Mouse (Mus musculus): ENCODE data around the gene Plscr2.

The Plscr2 gene

DNA sequence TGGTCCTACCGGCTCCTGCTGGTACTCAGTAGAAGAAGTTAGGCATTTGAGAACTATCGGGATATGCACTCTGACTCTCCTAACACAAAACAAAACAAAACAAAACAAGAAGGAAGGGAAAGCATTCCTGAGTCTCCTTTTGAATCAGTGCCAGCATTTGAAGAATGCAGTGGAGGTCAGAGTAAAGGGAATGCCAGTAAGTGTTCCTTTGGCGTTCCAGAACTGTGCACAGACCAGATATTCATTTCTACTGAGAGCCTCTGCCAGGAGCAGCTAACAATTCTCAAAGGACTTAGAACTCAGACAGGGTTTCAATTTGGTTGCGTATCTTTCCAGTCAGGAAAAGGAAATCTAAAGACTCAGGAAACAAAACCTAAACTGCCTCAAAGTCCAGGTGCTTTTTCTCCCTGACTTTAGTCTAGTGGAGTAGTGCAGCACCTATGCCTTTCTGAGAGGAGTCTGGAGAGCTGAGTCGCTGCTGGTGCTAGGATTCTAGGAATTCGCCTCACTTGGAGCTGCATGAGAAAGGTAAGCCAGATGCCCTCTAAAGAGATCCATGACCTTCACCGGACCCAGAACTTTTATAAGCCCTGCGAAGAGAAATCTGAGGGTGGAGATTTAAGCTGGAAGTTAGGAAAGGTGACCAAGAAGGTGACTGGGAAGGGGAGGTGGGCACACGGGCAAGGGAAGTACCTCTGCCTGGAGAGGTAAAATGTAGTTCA, at the start of gene Plscr2:
Plscr2 (plus strand) TSS at position 117 of the 722 bp plus-strand sequence.
- no peak for DNase-seq (ENCODE audit: low read depth)

DNA sequence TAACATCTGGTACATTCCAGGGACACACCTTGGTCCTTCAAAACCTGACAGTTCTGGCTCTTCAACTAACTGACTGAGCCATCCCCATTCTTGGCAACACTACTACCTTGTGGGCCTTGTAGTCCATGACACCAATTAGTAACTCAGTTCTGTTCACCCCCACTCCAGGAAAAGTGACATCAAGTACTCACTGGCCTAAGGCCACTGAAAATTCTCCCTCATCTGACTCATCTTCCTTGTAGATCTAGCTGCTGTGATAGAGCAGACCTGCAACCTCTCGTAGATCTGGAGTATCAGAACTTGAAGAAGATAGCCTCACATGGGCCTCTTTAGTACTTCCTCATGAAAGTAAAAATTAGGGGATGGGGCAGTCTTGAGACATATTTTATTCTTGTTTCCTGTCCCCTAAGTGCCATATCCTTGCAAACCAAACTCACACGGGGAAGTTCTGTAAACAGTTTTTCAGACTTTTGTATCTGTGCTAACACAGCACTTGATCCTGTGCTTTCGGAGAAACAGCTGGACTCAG, 49.2 kb upstream of the Plscr2 start:
- DNase-seq (ENCODE audit: low read depth): peak; percentile 78

DNA sequence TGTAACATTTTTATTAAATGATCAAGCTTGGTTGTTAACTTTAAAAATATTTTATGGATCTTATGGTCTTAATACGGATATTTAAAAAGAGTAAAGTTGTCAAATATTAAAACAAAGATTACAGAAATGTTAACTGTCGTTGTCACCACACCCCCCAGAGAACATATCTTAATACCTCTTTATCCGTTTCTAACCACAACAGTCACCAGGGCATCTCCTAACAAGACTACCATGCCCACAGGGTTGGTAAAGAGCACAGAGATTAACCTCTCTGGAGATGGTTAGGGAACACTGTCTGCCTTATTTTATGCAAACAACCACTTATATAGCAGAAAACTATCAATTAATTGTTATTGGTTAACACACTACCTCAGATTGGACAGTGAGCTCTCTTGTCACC, 48.6 kb upstream of the Plscr2 start:
- no peak for DNase-seq (ENCODE audit: low read depth)

DNA sequence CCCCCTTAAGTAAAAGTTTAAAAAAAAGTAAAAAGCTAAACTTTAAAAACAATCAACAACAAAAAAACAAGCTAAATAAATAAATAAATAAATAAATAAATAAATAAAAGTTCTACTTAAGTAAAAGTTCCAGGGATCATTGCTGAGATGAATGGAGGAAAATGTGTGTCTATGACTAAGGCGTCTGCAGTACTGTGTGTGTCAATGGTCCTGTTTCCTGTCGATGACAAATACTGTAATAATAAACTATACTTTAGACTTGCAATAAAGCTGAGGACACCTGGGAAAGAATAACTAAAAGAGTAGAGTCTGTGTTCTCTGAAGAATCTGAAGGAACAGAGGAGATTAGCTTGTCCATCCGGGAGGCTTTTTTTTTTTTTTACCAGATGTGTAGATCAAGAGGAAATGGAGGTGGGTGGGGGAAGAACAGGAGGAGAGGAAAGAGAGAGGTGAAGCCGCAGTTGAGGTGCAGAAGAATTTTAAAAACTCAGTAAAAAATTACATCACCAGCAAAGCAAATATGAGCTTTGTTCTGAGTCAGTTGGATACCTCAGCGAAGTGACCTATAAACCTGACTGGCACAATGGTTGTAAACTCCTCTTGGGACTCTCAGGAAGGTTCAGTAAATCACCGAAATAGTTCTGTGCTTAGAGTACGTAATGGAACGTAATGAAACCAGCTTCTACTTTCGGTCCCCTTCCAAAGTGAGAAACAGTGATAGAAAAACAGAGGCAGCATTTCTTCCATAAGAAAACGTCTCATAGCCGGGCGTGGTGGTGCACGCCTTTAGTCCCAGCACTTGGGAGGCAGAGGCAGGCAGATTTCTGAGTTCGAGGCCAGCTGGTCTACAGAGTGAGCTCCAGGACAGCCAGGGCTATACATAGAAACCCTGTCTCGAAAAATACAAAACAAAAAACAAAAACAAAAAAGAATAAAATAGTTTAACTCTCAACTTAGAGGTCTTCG, 46.3 kb upstream of the Plscr2 start:
- peak; percentile 73 for DNase-seq (ENCODE audit: low read depth)

DNA sequence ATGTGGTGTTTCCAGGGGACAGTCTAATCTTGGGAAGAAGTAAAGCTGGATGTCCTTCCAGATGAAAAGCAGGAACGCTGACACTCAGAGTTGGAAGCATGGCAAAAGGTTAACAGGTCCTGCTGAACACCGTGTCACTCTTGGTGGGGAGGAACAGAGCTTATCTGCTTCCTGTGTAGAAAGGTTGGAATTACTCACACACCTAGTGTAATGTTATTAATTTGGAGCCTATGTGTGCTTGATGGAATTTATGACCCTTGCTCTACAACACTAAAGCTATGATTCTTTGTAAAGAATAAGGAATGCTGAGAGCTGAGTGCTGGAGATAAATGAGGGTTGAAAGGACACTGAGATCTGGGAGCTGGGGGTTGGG, 45.6 kb upstream of the Plscr2 start:
- no peak for DNase-seq (ENCODE audit: low read depth)

DNA sequence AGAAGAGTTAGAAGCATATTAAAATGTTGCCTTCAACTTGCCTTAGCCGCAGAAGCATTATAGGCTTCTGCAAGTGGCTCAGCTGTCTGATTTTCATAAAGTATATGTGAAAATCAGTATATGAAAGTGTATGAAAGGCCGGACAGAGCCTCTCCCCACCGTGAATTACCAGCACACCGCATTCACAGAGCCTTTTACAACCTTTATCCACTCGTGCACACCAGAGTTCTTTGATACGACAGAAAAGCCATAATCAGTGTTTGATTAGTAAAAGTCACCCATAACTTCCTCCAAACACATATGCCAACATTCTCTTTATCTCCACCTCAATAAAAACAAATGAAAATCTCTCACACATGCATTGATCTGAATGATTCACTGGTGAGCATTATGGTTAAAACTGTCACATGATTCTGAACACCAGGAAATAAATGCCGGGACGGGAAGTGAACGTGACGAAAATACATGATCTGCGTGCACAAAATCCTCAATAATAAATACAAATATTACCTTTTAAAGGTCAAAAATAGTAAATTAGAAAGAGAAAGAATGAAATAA, 40.4 kb upstream of the Plscr2 start:
- DNase-seq (ENCODE audit: low read depth): no peak

DNA sequence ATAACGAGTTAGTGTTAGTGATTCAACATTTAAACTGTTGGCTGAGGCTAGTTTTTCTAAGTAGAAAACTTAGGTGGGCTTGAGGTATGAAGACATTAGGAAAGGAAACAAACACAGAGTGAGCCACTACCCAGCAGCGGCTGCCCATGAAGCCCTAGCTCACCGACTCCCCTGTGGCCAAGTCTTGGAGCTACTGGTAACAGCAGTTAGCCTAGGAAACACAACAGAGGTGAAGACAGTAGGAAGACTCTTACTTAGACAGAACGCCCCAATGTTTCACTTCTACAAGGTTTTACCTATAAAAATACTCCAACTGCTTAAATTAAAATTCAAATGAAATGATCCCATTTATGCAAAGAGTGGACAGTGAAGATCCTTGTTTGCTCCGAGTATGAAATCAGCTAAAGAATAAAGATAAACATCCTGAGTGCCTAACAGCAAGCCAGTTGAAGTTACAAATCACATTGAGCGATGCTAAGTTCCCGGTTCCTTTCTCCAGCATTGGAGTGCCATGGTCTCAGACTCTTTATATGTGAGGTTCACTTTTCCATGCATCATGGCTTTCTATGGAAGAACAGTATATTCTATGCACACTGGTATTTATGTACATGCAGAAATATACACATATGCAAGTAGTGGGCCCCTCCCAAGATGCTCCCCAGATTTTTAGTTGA, 26.5 kb upstream of the Plscr2 start:
- no peak for DNase-seq (ENCODE audit: low read depth)

DNA sequence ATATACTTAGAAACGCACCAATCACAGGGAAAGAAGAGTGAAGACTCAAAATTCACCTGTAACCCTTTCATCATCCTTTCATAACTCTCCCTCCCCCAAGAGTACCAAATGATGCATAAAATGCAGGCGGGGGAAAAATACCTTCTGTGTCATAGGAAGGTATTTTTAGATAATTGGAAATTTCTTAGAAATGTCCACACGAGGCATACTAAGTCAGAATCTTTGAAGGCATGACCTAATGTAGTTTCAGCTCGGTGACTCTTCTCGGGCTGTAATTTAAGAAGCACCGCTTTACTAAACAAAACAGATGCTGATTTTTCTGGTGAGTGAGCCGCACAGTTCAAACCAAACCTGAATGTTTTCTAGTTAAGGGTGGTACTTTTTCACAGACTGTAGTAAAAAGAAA, 26.0 kb upstream of the Plscr2 start, which contains the start of gene Plscr1:
Plscr1 (plus strand) TSS at position 304 of the 406 bp plus-strand sequence.
- peak; percentile 52 for DNase-seq (ENCODE audit: low read depth)

DNA sequence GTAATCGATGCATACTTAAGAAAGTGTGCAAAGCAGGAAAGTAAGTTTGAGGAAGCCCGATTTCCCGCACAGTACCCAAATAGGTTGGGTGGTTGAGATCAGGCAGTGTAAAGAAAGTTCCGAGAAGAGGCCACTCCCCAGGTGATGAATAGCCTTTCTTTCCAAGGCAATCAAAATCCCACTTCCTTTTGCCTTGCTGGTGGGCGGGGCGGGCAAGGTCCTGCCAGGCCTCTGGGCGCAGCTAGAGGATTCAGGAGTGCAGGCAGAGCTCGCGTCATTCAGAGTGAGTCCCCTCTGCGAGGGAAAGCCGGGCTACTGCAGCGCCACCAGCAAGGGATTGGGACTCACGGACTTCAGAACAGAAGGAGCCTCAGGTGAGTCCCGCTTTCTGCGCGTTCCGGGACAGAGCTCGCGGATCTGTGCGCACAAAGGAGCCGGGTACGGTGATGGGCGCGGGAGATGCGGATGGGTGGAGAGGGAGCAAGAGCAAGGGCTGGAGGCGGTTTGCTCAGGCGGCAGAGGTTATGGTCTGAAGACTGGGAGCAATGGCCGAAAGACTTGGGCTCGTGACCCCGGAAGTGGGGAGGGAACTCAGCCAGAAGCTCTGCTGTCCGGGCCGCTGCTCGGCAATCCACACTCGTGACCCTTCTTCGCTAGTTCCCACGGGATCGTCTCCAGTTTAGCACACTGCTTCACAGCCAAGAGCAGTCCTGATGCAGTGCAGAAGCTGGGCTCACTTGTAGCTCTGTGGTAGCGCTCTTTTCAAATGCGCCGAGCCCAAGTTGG, 25.2 kb upstream of the Plscr2 start:
- DNase-seq (ENCODE audit: low read depth): peak; percentile 88

DNA sequence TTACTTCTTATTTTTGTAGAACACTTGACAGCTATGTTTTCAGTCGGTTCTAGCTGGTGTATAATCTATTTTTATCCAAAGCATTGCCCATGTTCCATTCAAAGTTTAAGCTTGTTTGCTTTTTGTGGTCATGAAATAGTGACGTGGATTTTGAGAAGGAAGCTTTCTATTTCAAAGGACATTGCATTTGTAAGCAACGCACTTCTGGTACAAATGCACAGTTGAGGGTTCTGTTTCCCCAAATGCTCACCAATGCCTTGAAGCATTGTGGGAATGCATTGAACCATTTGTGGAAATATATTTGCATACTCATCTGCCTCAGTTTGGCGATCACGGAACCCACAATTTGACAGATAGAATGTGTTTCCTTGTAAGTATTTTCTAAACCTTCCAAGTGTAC, 22.7 kb upstream of the Plscr2 start:
- peak; percentile 58 for DNase-seq (ENCODE audit: low read depth)

DNA sequence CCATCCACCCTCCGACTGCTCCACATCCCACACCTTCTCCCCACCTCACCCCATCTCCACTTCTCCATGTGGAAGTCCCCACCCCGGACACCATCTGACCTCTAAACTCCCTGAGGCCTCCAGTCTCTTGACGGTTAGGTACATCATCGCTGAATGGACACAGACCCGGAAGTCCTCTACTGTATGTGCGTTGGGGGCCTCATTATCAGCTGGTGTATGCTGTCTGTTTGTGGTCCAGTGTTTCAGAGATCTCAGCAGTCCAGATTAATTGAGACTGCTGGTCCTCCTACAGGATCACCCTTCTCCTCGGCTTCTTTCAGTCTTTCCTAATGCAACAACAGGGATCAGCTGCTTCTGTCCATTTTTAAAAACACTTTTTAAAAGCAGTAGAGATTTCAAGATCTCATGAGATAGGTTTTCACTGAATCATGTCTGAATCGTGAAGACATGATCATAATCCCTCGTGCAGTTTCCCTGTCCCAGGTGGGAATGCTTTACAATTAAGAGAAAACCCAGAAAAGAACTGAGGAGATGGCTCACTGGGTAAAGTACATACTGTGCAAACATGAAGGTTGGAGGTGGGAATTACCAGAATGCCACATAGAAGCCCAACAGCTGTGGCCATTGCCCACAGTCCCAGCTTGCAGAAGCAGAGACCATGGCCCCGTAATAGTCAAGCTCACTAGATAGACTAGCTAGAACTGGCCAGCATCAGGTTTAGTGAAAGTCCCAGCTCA, 21.6 kb upstream of the Plscr2 start:
- DNase-seq (ENCODE audit: low read depth): peak; percentile 61

DNA sequence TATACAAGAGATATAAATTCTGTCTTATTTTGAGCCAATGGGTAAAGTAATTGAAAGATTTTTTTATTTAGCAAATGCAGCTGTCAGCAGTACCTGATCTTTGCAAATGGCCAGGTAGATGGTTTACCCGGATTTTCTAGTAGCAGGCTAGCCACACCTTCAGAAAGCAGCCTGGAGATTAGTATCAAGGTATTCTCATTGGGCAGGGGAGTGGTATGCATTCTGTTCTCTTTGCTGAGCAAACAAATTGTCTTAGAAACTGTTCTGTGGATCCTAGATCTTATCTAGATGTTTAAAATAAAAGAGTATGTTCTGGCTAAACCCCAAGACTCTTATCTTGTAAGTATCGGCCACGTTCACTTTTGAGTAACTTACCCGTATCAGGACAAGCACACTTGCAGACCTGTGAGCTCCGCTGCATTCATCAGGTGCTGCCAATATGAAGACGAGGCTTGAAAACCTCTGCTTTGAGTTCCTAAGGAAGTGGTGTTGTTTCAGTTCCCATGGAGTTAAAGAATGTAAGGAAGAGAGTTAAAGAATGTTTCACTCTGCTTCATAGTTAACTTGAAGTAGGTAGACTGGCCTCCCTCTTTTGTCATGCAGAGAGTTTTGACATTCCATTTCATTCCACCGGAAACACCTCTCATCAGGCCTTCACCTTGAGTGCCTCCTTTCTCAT, 14.8 kb upstream of the Plscr2 start:
- DNase-seq (ENCODE audit: low read depth): no peak

DNA sequence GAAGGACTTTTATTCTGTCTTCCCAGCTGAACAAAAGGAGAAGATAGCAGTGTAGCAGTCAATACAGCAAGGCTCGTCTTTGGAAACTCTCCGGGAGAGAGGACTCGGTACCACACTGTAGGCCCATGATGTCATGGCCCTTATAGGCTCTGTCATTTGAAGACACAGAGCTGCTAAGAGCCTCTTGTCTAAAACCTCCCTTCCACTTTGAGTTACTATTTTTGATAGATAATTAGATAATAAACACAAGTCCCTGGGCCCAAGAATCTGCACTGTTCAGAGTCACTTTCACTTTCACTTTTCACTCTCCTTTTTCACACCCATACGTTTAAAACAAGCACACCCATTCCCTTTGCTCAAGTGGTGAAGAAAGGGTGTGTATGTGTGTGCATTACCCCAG, 9.7 kb upstream of the Plscr2 start:
- peak; percentile 49 for DNase-seq (ENCODE audit: low read depth)

DNA sequence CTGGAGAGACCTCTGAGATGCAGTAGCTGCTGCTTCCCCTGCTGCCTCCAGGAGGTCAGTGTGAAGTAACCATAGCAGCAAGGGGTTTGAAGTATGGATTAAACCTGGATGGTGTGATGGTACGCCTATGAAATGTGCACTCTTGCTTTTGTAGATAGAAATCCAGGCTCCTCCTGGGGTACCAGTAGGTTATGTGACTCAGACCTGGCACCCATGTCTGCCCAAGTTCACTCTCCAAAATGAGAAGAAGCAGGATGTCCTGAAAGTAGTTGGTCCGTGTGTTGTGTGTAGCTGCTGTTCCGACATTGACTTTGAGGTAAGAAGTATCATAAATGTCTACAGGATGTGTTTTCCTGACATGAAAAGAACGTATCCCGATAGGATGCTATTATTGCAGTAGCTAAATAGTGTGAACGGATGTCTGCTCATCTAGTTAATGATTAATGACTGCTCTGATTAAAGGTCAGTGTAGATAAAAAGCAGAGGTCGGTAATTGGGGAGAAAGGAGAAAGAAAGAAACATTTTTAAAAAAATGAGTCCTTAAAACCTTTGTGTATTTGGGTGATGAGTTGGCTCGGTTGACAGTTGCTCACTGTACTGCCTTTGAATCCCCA, 8.7 kb upstream of the Plscr2 start:
- DNase-seq (ENCODE audit: low read depth): no peak

DNA sequence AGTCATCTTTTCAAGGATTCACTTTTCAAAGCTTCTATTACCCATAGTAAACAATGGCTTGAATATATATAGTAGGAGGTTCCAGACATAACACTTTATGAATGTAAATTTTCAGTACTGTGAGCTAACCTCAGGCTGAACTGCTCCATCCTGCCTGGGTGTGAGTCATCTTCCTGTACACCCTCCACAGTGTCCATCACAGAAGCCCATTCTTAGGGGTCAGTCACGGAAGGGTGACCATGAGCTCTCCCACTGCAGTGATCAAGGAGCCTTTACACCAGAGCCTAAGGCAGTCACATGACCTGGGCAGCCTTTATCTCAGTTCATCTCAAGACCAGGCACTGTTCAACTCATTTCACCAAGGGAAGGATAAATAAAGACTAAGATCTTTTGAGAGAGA, 7.7 kb upstream of the Plscr2 start:
- DNase-seq (ENCODE audit: low read depth): peak; percentile 88

DNA sequence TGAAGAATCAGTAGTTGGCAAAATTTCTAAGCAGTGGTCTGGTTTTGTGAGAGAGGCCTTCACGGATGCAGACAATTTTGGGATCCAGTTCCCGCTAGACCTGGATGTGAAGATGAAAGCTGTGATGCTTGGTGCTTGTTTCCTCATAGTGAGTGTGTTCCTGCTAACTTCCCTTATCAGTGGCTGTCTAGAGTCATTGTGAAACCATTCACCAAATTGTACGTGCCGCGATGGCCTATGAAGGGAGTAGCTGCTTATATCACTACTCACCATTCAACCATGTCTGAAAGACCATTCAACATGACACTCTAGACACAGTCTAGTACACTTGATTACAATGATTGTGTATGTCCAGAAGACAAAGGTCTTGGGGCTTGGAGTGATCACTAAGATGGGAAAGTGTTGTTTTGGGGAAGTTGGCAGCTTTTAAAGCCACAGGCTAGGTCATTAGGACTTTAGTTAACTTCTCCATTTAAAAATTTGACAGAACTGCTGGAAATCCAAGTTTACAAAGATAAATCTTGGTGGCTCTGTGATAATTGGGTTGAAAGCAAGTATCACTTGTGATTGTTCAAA, 5.5 kb upstream of the Plscr2 start:
- peak; percentile 67 for DNase-seq (ENCODE audit: low read depth)

DNA sequence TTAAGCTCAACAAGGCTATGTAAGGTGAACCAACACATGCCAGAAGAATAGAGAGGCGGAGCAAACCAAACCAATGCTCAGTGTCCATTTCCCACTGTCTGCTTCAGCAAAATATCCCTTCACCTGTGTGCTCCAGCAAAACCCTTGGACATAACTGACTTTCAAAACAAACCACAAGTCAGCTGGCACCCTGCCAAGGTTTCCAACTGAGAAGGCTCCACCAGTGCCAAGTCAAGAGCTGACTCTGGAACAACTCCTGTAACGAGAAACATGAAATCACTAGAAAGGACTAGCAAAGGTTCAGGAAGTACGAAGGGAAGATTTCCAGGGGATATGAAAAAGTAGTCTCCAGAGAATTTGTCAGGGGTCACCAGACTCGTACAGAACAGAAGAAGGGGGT, 4.5 kb upstream of the Plscr2 start:
- DNase-seq (ENCODE audit: low read depth): peak; percentile 72

DNA sequence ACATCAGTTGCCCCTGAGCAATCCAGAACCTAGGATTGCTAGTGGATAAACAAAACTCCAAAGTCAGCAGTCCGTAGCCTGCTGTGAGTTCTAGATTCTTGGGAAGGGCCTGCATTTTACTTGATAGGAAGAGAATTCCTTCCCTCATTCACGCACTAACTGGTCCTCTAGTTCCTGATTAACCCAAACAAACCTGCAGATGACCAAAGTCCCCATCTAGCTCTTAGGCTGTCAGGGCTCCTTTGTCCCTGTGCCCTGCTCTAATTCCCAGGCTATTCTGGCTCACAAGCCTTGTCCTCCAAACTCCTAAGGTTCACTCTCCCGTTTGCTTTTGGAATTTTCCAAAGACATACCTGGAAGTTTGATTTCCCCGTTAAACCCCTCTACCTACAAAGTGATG, 2.8 kb upstream of the Plscr2 start:
- DNase-seq (ENCODE audit: low read depth): no peak

DNA sequence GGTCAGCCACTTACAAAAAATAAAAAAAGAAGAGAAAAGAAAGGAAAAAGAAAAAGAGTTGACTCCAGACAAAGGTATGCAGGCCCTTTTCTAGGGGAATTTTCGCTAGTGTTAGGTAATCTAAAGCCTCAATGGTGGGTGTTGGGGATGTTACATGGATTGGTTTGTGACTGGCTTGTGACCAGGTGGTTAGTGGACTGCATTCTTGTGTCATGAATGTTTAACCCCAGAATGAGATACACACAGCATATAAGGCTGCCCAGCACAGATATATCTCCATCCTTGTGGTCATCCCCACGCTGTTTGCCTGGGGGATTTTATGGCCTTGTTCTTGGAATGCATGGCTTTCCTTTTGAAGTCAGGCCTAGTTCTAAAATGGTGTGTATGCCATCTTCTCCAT, 2.1 kb upstream of the Plscr2 start:
- DNase-seq (ENCODE audit: low read depth): no peak

Data from 416B (cell line).